ENCODE assay signal across 26 mouse cellular contexts in the genomic region with DNA sequence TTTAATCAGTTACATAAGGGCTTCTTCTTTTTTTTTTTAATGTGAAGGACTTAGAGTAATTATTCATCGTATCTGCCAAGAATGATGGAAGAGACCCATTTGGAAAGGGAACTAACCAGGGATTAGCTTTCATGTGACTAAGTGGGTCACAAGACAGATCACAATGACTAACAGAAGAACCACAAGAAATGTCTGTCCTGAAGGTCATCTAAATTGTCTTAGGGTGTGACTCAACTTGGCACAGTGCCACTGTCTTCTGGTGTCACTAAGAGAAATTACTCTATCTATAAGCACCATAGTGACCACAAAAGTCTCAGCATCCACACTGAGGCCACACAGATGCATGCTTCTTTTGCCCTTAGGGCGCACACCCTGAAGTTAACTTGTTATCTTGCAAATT.
DNase-seq lines count a peak whose midpoint lies in the region.
"Had no signal": no experiment of that assay in that cellular context is flagged by ENCODE, and none has a peak within 500 bp of the region (broad histone marks: within the 10 kb centered on the region; RNA-seq: fewer than 3 reads in every experiment).

No protein-coding gene starts in this region.

- H3K36me3 ChIP-seq in macrophage (ENCODE audit: inconsistent target), result no peaks in the 10 kb centered on the region
- H3K36me3 ChIP-seq: heart, embryonic 13.5 days; hindbrain, embryonic 12.5 days; limb, embryonic 13.5 days; midbrain, embryonic 10.5 days; neural tube, embryonic 15.5 days; stomach, embryonic 15.5 days had no signal

- no peak overlapping the region for H3K4me3 ChIP-seq in macrophage (ENCODE audit: inconsistent target)
- H3K4me3 ChIP-seq: forebrain, embryonic 13.5 days; heart, embryonic 13.5 days; hindbrain, embryonic 12.5 days; limb, embryonic 13.5 days; midbrain, embryonic 10.5 days; neural tube, embryonic 15.5 days; stomach, embryonic 15.5 days had no signal

- peak; percentile 49 to 74 for DNase-seq in adrenal gland, adult (ENCODE audit: inconsistent age in 2 of 2, low spot score in 1 of 2)
- no peak for DNase-seq in adrenal gland, postnatal 4 days (ENCODE audit: low spot score in 2 of 2)
- DNase-seq in Muller cell, postnatal 12 days (ENCODE audit: inconsistent ontology term), result peak; percentile 66
- peak; percentile 32 for DNase-seq in adrenal gland, postnatal 10 days
- DNase-seq in thymus, postnatal 10 days (ENCODE audit: low spot score in 2 of 2), result no peak
- DNase-seq in left cerebral cortex, postnatal 10 days (ENCODE audit: extremely low spot score in 1 of 2, low spot score in 2 of 2), result no peak
- DNase-seq in left cerebral cortex, adult 18-20 months (ENCODE audit: low spot score in 2 of 2), result no peak
- DNase-seq: cerebellum, adult 2 months; heart, adult 18-20 months; heart, postnatal 14 days; kidney, adult 8-10 months; kidney, postnatal 14 days; lung, embryonic 14.5 days; lung, postnatal 36 days; right cerebral cortex, adult 18-20 months; right cerebral cortex, postnatal 4 days; thymus, postnatal 36 days had no signal

- H3K27ac ChIP-seq in macrophage, result peak overlapping the region; percentile 71
- H3K27ac ChIP-seq: forebrain, embryonic 13.5 days; heart, embryonic 13.5 days; hindbrain, embryonic 12.5 days; limb, embryonic 13.5 days; liver, embryonic 14.5 days; midbrain, embryonic 10.5 days; neural tube, embryonic 15.5 days; stomach, embryonic 15.5 days had no signal

- WGBS in macrophage (ENCODE audit: missing documents), result 57% methylated on average over 2 of the region's 2 CpGs

- intact Hi-C loops in left cerebral cortex, postnatal 10 days (cut with DNase I), result no loop called here

- H3K79me2 ChIP-seq in macrophage (ENCODE audit: inconsistent target), result no peaks in the 10 kb centered on the region

Comparison
In these comparisons a context has a peak if more than half of its experiments do, and no peak if none do; other contexts are left out.
1. DNase-seq: peak in adrenal gland, adult (2 of 2), Muller cell, postnatal 12 days (single experiment) and adrenal gland, postnatal 10 days (single experiment); none in adrenal gland, postnatal 4 days (0 of 2), thymus, postnatal 10 days (0 of 2), left cerebral cortex, postnatal 10 days (0 of 2) and left cerebral cortex, adult 18-20 months (0 of 2).